Mouse (Mus musculus): Measurements from ENCODE around the gene Klhl25. TPM values are rescaled to one million over a fixed set of nuclear protein-coding genes. Genes with fewer than 3 reads are reported as not detected.

Gene Klhl25
- polyA plus RNA-seq, 1 experiment from 2014 or later, result 8.0 TPM

- Histone ChIP-seq H3K9me3 (ENCODE audit: control insufficient read depth, low read length) (no peaks in the 10 kb centered on the region), H3K36me3 (ENCODE audit: control insufficient read depth, insufficient read depth, low read length) (no peaks in the 10 kb centered on the region), H3K4me2 (replicated peaks; ENCODE audit: low read depth) (no peak overlapping the region), H3K9ac (ENCODE audit: low read length) (no peak overlapping the region), H3K27ac (replicated peaks) (no peak overlapping the region), H3K27me3 (ENCODE audit: control insufficient read depth, insufficient read depth, low read length) (no peaks in the 10 kb centered on the region), H3K4me1 (replicated peaks; ENCODE audit: control insufficient read depth, insufficient read depth) (no peaks in the 10 kb centered on the region), H3K4me3 (ENCODE audit: low read depth, low read length) (no peak overlapping the region)
- WGBS, result 18% methylated on average over 4 of the region's 4 CpGs
- ATAC-seq (ENCODE audit: low FRiP score, low TSS enrichment) (no peak), DNase-seq (ENCODE audit: low spot score) (no peak)
- TF ChIP-seq CTCF (IDR thresholded peaks at IDR 0.05; ENCODE audit: low read depth), result no peak
- no peak for TF ChIP-seq EP300 (optimal IDR thresholded peaks at IDR 0.05)
These were observed 41.4 kb upstream of the Klhl25 start for GRCm38 (mm10) chr7:75806711-75807110.

- H3K9ac ChIP-seq (ENCODE audit: low read length), result no peak overlapping the region
- 69% methylated on average over 17 of the region's 17 CpGs for WGBS
- no peak overlapping the region for H3K4me3 ChIP-seq (ENCODE audit: low read depth, low read length)
- ATAC-seq (ENCODE audit: low FRiP score, low TSS enrichment) (peak; percentile 24; the same call in 1 of the 2 replicates), DNase-seq (ENCODE audit: low spot score) (no peak)
- H3K9me3 ChIP-seq (ENCODE audit: control insufficient read depth, low read length), result no peaks in the 10 kb centered on the region
- no peaks in the 10 kb centered on the region for H3K36me3 ChIP-seq (ENCODE audit: control insufficient read depth, insufficient read depth, low read length)
- TF ChIP-seq EP300 (optimal IDR thresholded peaks at IDR 0.05) (no peak), CTCF (IDR thresholded peaks at IDR 0.05; ENCODE audit: low read depth) (peak; percentile 53)
- no peak overlapping the region for H3K4me2 ChIP-seq (replicated peaks; ENCODE audit: low read depth)
- no peaks in the 10 kb centered on the region for H3K4me1 ChIP-seq (replicated peaks; ENCODE audit: control insufficient read depth, insufficient read depth)
- no peaks in the 10 kb centered on the region for H3K27me3 ChIP-seq (ENCODE audit: control insufficient read depth, insufficient read depth, low read length)
- H3K27ac ChIP-seq (replicated peaks), result no peak overlapping the region
These were observed 40.4 kb upstream of the Klhl25 start for GRCm38 (mm10) chr7:75807460-75808304.

GRCm38 (mm10) chr7:75820687-75821086 lies 27.4 kb upstream of the Klhl25 start:
- Histone ChIP-seq H3K27ac (replicated peaks) (no peak overlapping the region), H3K4me2 (replicated peaks; ENCODE audit: low read depth) (no peak overlapping the region), H3K9me3 (ENCODE audit: control insufficient read depth, low read length) (no peaks in the 10 kb centered on the region), H3K4me3 (ENCODE audit: low read depth, low read length) (no peak overlapping the region), H3K9ac (ENCODE audit: low read length) (no peak overlapping the region), H3K27me3 (ENCODE audit: control insufficient read depth, insufficient read depth, low read length) (no peaks in the 10 kb centered on the region), H3K4me1 (replicated peaks; ENCODE audit: control insufficient read depth, insufficient read depth) (no peaks in the 10 kb centered on the region), H3K36me3 (ENCODE audit: control insufficient read depth, insufficient read depth, low read length) (no peaks in the 10 kb centered on the region)
- ATAC-seq (ENCODE audit: low FRiP score, low TSS enrichment) (no peak), DNase-seq (ENCODE audit: low spot score) (no peak)
- WGBS, result 74% methylated on average over 7 of the region's 7 CpGs
- no peak for TF ChIP-seq EP300 (optimal IDR thresholded peaks at IDR 0.05)
- TF ChIP-seq CTCF (IDR thresholded peaks at IDR 0.05; ENCODE audit: low read depth), result no peak

GRCm38 (mm10) chr7:75822087-75822668 lies 25.9 kb upstream of the Klhl25 start:
- no peak overlapping the region for H3K4me3 ChIP-seq (ENCODE audit: low read depth, low read length)
- no peak overlapping the region for H3K9ac ChIP-seq (ENCODE audit: low read length)
- H3K36me3 ChIP-seq (ENCODE audit: control insufficient read depth, insufficient read depth, low read length), result no peaks in the 10 kb centered on the region
- TF ChIP-seq EP300 (optimal IDR thresholded peaks at IDR 0.05), result no peak
- no peak for TF ChIP-seq CTCF (IDR thresholded peaks at IDR 0.05; ENCODE audit: low read depth)
- H3K27me3 ChIP-seq (ENCODE audit: control insufficient read depth, insufficient read depth, low read length), result no peaks in the 10 kb centered on the region
- 86% methylated on average over 8 of the region's 8 CpGs for whole genome bisulfite sequencing
- no peaks in the 10 kb centered on the region for H3K4me1 ChIP-seq (replicated peaks; ENCODE audit: control insufficient read depth, insufficient read depth)
- no peak overlapping the region for H3K4me2 ChIP-seq (replicated peaks; ENCODE audit: low read depth)
- ATAC-seq (ENCODE audit: low FRiP score, low TSS enrichment) (peak; percentile 15; the same call in 1 of the 2 replicates), DNase-seq (ENCODE audit: low spot score) (no peak)
- H3K9me3 ChIP-seq (ENCODE audit: control insufficient read depth, low read length), result no peaks in the 10 kb centered on the region
- H3K27ac ChIP-seq (replicated peaks), result no peak overlapping the region

- DNase-seq (ENCODE audit: low spot score) (no peak), ATAC-seq (ENCODE audit: low FRiP score, low TSS enrichment) (no peak)
- H3K9ac ChIP-seq (ENCODE audit: low read length), result no peak overlapping the region
- H3K27ac ChIP-seq (replicated peaks), result no peak overlapping the region
- 75% methylated on average over 2 of the region's 2 CpGs for WGBS
- no peaks in the 10 kb centered on the region for H3K9me3 ChIP-seq (ENCODE audit: control insufficient read depth, low read length)
- no peak overlapping the region for H3K4me3 ChIP-seq (ENCODE audit: low read depth, low read length)
- H3K27me3 ChIP-seq (ENCODE audit: control insufficient read depth, insufficient read depth, low read length), result no peaks in the 10 kb centered on the region
- H3K4me1 ChIP-seq (replicated peaks; ENCODE audit: control insufficient read depth, insufficient read depth), result no peaks in the 10 kb centered on the region
- no peak overlapping the region for H3K4me2 ChIP-seq (replicated peaks; ENCODE audit: low read depth)
- TF ChIP-seq EP300 (optimal IDR thresholded peaks at IDR 0.05) (no peak), CTCF (IDR thresholded peaks at IDR 0.05; ENCODE audit: low read depth) (no peak)
- no peaks in the 10 kb centered on the region for H3K36me3 ChIP-seq (ENCODE audit: control insufficient read depth, insufficient read depth, low read length)
These were observed 25.0 kb upstream of the Klhl25 start for GRCm38 (mm10) chr7:75823071-75823470.
